Mouse (Mus musculus): Measurements from ENCODE around the gene Cox4i1.

GRCm38 (mm10) chr8:120687786-120688185, 19.8 kb downstream of the Cox4i1 start:
- TF ChIP-seq CTCF (IDR thresholded peaks at IDR 0.05; ENCODE audit: control insufficient read depth, insufficient read depth, insufficient read length) = no peak
- no peak for TF ChIP-seq MYOD1 (IDR thresholded peaks at IDR 0.05; ENCODE audit: control insufficient read depth, insufficient read length, low read depth)
- no peak for TF ChIP-seq MAX (IDR thresholded peaks at IDR 0.05)

Data from C2C12 (cell line).